Mouse (Mus musculus): ENCODE results near the gene Adprm.
"Not testable (repeated sequence)": the region's sequence is repeated elsewhere in the genome, so short reads cannot be mapped to it uniquely, and the experiment has no call there.

The Adprm gene

DNA sequence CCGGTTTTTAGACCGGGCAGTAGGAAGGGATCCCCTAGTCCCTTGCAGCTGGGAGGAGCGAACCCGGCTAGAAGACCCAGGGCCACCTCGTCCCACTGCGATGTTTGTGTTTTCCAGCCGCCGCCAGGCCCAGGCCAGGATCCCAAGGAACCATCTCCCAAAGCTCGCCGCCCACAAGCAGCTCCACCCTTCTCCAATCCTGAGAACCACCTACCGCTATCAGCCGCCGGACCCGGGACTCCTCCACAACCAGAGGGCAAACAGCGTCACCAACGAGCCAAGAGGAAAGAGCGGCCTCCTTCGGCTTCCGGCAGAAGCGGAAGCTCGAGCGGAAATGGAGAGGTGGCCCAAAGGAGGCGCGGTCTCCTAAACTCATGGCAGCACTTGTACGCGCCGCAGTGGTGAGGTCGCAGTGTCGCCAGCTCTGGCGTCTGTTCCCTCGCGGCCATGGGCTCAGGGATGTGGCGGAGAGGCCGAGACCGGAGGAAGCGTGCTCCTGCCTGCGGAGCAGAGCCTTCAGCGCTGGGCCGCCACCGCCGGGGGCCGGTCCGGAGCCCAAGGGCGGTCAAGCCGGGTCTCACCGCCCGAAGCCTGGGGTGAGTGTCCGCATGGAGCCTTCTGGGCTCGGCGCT, at the start of gene Adprm, which contains the start of gene Sco1:
TSS of gene Adprm (minus strand) at position 274 of the 632 bp plus-strand sequence.
TSS of gene Sco1 (plus strand) at position 350 of the 632 bp plus-strand sequence.
- peak; percentile 87 for DNase-seq (ENCODE audit: extremely low spot score)

DNA sequence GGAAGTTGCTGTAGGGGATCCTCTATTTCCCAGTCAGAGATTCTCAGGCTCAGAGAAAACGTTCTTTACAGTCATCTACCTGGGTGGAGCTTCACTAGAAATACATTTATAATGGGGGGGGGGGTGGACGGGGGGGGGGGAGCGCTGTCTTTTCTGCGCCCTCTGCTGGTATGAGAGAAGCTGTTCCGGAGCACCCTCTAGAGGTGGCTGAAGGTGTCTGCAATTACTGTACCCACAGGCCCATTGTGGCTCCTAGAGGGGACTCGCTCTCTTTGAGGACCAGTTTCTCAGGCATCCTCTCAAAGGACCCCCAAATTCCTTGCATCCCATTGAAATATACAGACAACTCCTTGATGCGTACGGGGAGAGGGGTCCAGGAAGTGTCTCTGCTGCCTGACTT, 49.3 kb upstream of the Adprm start:
- DNase-seq (ENCODE audit: extremely low spot score), result no peak

DNA sequence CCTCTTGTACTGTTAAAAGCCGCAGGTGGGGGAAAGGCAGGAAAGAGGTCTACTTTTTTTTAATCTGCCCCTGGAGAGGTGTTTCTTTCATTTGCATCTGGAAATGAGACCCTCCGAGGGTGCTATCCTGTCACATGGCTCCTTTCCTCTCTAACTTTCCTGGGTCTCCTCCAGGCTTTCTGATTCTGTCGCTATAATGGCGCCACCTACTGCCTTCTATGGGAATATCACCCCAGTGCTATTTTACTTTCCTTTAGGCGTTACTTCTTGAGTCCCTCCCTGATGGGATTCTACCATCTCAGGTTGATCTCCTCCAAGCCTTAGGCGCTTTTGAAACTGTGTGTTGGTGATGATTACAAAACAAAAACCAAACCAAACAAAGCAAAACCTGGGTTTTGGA, 47.8 kb upstream of the Adprm start:
- DNase-seq (ENCODE audit: extremely low spot score), result no peak

DNA sequence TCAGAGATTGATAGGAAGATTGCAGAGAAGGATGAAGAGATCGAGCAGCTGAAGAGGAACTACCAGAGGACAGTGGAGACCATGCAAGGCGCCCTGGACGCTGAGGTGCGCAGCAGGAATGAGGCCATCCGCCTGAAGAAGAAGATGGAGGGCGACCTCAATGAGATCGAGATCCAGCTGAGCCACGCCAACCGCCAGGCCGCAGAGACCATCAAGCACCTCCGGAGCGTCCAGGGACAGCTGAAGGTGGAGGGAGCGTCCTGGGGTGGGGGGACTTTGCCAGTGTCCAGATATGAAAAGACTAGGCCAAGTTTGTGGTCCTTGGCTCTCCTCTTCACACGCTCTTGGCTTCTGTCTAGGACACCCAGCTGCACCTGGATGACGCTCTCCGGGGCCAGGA, 46.8 kb upstream of the Adprm start:
- no peak for DNase-seq (ENCODE audit: extremely low spot score)

DNA sequence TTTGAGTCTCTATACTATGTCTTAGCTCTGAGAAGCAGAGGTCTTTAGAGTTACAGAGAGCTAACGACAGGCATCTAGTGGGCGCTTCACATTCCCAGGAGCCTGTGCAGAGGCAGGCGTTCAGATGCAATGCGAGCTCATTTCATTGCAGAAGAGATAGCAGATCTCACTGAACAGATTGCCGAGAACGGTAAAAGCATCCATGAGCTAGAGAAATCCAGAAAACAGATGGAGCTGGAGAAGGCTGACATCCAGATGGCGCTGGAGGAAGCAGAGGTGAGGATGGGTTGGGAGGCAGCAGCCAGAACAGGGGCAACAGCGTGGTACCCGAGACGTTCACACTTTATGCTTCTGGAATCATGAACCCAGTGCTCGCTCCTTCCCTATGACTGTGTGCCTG, 46.0 kb upstream of the Adprm start:
- DNase-seq (ENCODE audit: extremely low spot score), result no peak

DNA sequence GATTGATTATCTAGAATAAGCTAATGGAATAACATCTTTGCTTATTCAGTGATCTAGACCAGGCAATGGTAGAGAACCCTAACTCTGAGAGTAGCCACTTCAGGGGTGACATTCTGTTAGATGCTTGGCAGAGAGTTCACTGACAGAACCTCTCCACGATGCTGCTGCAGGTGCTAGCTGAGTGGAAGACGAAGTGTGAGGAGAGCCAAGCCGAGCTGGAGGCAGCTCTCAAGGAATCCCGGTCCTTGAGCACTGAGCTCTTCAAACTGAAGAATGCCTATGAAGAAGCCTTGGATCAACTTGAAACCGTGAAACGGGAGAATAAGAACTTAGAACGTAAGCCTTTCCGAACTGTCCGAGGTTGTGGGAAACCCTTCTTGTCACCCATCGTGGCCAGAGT, 45.3 kb upstream of the Adprm start:
- no peak for DNase-seq (ENCODE audit: extremely low spot score)

DNA sequence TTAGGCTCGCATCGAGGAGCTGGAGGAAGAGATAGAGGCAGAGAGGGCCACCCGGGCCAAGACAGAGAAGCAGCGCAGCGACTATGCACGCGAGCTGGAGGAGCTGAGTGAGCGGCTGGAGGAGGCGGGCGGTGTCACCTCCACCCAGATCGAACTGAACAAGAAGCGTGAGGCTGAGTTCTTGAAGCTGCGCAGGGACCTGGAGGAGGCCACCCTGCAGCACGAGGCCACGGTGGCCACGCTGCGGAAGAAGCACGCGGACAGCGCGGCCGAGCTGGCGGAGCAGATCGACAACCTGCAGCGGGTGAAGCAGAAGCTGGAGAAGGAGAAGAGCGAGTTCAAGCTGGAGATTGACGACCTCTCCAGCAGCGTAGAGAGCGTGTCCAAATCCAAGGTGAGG, 42.1 kb upstream of the Adprm start:
- no peak for DNase-seq (ENCODE audit: extremely low spot score)

DNA sequence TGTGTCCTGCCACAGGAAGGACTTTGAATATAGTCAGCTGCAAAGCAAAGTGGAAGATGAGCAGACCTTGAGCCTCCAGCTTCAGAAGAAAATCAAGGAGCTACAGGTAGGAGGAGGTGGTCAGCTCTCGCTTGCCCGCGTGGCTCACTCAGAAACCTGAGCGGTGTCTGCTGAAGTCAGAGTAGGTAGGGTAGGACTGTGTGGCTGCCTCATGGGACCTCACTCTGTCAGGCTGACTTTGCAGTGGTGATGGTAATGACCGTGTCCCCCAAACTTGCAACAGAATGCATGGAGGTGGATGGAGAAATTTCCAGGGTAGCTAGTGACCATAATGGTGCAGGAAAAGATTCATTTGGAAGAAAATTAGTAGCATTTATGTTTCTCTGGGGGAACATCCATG, 41.3 kb upstream of the Adprm start:
- no peak for DNase-seq (ENCODE audit: extremely low spot score)

DNA sequence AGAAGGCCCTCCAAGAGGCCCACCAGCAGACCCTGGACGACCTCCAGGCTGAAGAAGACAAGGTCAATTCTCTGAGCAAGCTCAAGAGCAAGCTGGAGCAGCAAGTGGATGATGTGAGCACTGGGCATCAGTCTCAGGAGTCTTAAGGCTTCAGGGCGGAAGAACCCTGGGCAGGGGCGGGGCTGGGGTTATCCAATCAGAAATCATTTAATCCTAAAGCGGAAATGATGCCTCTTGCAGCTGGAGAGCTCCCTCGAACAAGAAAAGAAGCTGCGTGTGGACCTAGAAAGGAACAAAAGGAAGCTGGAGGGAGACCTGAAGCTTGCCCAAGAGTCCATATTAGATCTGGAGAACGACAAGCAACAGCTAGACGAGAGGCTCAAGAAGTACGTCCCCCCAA, 40.8 kb upstream of the Adprm start:
- no peak for DNase-seq (ENCODE audit: extremely low spot score)

DNA sequence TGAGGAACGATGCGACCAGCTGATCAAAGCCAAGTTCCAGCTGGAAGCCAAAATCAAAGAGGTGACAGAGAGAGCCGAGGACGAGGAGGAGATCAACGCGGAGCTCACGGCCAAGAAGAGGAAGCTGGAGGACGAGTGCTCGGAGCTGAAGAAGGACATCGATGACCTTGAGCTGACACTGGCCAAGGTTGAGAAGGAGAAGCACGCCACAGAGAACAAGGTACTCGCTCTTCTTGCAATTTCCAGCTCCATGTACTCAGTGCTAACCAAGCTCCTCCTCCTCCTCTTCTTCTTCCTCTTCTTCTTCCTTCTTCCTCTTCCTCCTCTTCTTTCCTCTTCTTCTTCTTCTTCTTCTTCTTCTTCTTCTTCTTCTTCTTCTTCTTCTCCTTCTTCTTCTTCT, 40.0 kb upstream of the Adprm start:
- not testable (repeated sequence) for DNase-seq (ENCODE audit: extremely low spot score)

DNA sequence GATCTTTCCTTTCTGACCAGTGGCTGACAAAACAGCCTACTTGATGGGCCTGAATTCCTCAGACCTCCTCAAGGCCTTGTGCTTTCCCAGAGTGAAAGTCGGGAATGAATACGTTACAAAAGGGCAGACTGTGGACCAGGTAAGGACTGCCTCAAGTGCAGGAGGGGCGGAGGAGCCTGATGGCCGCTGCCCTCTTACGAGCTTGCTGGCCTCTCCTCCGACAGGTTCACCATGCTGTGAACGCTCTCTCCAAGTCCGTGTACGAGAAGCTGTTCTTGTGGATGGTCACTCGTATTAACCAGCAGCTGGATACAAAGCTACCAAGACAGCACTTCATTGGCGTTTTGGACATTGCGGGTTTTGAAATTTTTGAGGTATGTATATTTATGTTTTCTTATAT, 34.8 kb upstream of the Adprm start:
- no peak for DNase-seq (ENCODE audit: extremely low spot score)

DNA sequence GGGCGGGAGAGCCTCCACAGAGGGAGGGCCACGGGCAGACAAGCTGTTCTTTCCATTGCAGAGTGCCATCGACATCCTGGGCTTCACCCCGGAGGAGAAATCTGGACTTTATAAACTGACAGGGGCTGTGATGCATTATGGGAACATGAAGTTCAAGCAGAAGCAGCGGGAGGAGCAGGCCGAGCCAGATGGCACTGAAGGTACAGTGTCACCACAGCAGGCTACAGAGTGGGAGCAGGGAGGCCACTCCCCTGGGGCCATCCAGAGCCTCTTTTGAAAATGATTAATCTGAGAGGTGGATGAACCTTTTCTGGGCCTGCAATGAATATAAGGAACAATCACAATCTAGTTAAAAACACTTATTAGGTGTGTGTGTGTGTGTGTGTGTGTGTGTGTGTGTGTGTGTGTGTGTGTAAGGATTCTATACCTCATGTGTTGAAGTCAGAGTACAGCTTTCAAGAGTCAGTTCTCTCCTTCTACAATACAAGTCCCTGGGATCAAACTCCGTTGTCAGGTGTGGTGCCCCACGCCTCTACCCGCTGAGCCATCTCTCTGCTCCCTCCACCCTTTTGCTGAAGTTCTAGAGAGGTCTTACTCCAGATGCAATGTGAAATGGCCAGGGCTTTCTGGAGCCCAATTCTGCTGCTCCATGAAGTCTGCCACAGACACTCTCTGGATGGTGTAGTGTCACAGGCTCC, 34.2 kb upstream of the Adprm start:
- no peak for DNase-seq (ENCODE audit: extremely low spot score)

DNA sequence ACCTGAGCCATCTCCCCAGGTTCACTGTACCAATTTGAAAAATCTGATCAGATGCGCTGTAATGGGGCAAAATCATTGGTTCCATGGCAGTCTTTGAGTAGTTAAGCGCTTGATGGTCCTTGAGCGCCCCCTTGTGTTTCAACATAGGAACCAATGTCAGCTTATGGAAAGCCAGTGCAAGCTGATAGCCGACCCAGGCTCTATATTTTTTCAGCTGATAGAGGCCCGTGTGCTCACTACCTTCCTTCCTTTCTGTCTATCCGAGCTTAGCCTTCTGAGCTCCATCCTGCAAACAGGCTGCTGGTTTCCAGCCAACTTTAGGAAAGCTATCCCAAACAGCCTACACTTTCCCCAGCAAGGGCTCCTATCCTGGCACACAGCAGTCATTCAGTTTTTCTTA, 33.1 kb upstream of the Adprm start:
- DNase-seq (ENCODE audit: extremely low spot score), result peak; percentile 69

DNA sequence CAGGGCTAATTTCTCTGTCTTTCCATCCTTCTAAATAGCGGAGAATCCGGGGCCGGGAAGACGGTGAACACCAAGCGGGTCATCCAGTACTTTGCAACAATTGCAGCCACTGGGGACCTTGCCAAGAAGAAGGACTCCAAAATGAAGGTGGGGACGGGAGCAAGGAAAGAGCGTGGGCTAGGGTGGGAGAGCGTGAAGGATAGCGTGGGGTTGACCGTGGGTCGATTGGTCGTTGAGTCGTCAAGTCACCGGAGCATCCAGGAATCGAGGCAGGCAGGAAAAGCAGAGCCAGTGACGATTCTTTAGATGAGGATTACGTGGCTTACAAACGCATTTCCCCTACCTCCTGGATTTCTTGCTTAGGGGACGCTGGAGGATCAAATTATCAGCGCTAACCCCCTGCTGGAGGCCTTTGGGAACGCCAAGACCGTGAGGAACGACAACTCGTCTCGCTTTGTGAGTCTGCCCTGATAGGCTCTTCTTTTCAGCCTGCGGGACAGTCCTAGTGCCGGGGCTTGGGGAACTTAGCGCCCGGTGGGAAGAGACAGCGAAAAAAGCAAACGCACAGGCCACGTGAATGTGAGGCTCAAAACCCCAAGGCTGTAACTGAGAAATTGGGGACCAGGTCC, 31.4 kb upstream of the Adprm start:
- no peak for DNase-seq (ENCODE audit: extremely low spot score)

DNA sequence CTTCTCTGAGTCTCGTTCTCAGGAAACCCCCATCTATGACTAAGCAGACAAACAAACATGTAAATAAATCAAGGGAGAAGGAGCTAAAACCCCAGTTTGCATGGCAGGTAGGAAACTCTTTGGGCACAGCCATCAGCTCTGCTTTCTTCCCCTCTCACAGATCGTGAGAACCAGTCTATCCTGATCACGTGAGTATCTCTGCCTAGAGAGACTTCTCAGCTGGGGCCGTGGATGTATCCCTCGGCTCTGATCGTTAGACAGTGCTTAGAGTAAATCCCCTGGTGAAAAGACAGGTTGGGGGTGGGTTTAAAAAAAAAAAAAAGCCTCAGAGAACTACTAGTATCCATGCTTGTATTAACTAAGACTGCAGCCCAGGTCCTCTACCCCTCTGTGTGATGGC, 30.8 kb upstream of the Adprm start:
- DNase-seq (ENCODE audit: extremely low spot score), result no peak

DNA sequence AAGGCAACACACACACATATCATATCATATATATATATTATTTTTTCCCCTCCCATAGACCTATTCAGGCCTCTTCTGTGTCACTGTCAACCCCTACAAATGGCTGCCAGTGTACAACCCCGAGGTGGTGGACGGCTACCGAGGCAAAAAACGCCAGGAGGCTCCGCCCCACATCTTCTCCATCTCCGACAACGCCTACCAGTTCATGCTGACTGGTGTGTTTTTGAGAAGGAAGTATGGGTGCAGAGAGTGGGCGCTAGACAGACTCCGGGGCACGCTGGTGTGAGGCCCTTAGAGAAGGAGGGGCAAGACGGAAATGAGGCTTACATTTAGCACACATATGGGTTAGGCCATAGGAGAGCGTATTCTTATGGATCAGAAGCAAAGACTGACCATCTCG, 30.4 kb upstream of the Adprm start:
- DNase-seq (ENCODE audit: extremely low spot score), result no peak

DNA sequence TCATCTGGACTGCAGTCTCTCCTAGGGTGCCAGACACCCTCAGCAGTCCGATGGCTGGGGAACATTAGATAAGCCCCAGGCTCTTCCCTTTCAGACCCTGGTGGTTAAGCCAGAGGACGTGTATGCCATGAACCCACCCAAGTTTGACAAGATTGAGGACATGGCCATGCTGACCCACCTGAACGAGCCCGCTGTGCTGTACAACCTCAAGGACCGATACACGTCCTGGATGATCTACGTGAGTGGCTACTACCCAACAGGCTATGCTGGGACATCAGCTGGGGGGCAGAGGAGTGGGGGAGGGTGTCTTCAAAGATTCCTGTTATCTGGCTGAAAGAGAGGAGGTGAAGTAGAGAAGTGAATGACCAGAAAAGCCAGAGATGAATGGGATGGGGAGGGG, 29.8 kb upstream of the Adprm start:
- DNase-seq (ENCODE audit: extremely low spot score), result no peak

DNA sequence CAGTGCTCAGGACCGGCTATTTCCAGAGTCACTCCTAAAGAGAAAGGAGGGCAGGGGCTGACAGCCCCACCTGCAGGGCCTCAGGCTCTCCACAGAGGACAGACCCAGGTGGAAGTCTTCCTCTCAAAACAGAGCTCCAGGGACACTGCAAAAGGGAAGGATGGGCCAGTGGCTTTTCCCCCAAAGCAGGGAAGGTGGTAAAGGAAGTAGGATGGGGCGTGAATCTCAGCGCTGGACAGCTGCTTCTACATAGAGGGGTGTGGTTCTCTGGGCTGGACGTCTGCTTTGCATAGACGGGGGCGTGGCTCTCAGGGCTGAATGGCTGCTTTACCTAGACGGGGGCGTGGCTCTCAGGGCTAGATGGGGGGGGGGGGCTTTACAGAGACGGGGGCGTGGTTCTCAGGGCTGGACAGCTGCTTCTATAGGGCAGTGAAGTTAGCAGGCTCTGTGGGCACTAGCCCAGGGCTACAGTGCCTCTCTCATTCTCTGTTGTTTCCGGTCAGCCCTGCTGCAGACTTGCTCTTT, 28.8 kb upstream of the Adprm start:
- peak; percentile 82 for DNase-seq (ENCODE audit: extremely low spot score)

DNA sequence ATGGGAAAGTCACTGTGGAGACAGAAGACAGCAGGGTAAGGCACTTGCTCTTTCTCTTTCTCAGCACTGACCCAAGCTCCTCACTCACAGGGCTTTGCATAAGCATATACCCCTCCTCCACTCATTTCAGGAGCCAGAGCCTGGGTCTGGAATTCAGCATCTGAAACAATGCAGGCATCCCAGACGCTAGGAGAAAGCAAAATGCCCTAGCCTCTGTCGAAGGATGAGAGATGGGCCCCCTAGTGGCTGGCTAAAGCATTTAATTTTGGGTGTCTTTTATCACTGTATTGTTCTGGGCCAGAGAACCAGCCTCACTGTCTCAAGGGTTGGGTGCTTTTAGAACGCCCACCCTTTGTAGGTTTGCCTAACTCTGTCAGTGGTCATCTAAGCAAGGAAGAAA, 27.8 kb upstream of the Adprm start:
- peak; percentile 67 for DNase-seq (ENCODE audit: extremely low spot score)

DNA sequence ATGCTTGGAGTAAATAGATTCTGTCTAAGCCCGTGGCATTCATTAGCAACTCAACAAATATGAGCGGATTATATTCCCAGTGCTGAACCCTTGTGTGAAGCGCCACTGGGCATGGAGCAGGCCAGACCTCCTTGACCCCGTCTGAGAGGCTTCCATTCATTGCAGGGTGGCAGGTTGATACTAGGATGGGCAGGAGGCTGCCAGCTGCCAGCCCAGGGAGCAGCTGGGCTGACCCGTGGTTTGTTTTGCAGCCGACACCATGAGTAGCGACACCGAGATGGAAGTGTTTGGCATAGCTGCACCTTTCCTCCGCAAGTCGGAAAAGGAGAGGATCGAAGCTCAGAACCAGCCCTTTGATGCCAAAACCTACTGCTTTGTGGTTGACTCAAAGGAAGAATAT, 27.3 kb upstream of the Adprm start:
- no peak for DNase-seq (ENCODE audit: extremely low spot score)

DNA sequence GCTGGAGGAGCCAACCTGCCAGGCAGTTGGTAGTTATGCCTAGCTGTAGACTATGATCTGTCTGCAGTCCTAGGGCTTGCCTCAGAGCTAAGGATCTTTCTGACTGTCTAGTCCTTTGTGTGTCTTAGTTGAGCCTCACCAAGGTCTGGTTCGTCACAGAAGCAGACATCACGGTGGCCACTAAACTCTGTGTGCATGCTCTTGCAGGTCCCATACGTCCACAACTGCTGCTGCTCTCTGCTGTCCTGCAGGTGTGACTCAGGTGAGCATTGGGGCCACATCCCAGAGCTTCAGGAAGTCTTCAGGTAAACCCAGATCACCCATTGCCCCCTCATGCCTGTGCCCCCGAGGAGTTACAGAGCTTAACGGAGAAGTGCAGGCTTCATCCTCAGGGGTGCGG, 26.5 kb upstream of the Adprm start:
- DNase-seq (ENCODE audit: extremely low spot score), result no peak

DNA sequence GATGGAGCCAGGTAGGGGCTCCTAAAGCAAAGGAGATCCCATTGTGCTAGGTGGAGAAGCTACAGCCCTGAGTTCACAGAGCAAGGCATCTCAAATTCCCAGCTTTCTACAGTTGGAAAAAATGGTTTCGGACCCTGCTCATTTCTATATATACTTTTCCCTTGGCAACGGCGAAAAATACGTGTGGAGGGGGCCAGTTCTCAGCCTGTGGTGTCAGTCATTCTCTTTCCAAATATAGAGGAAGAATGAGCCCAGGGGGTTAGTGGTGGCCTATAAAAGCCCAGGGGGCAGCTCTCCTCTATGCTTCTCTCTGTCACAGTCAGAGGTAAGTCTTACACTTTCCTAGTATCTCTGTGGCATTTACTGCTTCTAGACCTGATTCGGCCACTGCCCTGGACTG, 25.6 kb upstream of the Adprm start, which contains the start of gene Myh3:
TSS of gene Myh3 (plus strand) at position 301 of the 400 bp plus-strand sequence.
- DNase-seq (ENCODE audit: extremely low spot score), result no peak

DNA sequence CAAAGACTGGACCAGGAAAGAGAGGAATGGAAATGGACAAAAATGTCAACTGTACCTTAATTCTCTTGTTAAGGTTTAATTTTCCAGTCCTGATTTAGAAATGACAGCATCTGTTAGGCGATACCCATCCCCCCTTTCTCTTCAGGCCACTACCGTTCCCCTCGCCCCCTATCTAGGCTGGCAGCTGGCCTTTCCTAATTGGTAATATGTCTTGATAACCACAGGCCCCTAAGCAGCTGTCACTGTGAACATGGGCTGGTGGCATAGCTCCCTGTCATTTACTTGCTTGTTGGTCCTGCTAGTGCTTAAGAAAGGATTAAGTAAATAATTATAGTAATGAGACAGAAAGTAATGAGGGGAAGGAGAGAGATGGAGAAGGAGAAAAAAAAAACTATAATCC, 25.0 kb upstream of the Adprm start:
- no peak for DNase-seq (ENCODE audit: extremely low spot score)

Data from embryo, embryonic 9.5 days (tissue).